Mouse (Mus musculus) spleen, adult 2 months (tissue): ENCODE measurements at regions not wholly inside any gene's neighbourhood (a gene's known extent, or its start where the extent isn't known, plus 50 kb on each side); places are given as distances from the start of the nearest gene placed in this dataset.

Source experiments
- DNase-seq, 2 experiments: peaks; one replicate each; pipeline versions ENCODE4 v3.0.0 to v3.0.0-alpha.2; 2012 to 2021; ENCODE audit warnings: low spot score in 2 of 2, low read depth in 1 of 2
- H3K27ac ChIP-seq: fragments of 200-500 bp; 2 replicates; pipeline ENCODE4 v1.5.1; 2012; ENCODE audit warnings: low read length, inconsistent platforms; ENCODE audit not compliant: insufficient read depth
- H3K27me3 ChIP-seq: fragments of 200-500 bp; 2 replicates; pipeline ENCODE4 v1.6.1; 2012; ENCODE audit warnings: mild to moderate bottlenecking, moderate library complexity, low read length, inconsistent platforms; ENCODE audit not compliant: control insufficient read depth, insufficient read depth
- H3K36me3 ChIP-seq: fragments of 200-500 bp; 2 replicates; pipeline ENCODE4 v1.6.1; 2012; ENCODE audit warnings: mild to moderate bottlenecking, low read length, inconsistent platforms; ENCODE audit not compliant: control insufficient read depth, insufficient read depth
- H3K4me1 ChIP-seq: fragments of 200-500 bp; 2 replicates; pipeline ENCODE4 v1.6.1; 2011; ENCODE audit warnings: inconsistent platforms; ENCODE audit not compliant: control insufficient read depth, insufficient read depth, insufficient read length
- H3K4me3 ChIP-seq: fragments of 200-500 bp; 2 replicates; pipeline ENCODE4 v1.5.1; 2011; ENCODE audit warnings: mild to moderate bottlenecking, inconsistent platforms; ENCODE audit not compliant: insufficient read depth, insufficient read length; ENCODE audit errors: extremely low read depth
- CTCF ChIP-seq: fragments of 200-500 bp; IDR thresholded peaks from 2 replicates; pipeline ENCODE4 v1.5.1; 2011; ENCODE audit warnings: mild to moderate bottlenecking, inconsistent platforms; ENCODE audit not compliant: insufficient read depth, insufficient read length, insufficient replicate concordance; ENCODE audit errors: extremely low read depth
- POLR2A ChIP-seq: fragments of 200-500 bp; IDR thresholded peaks from 2 replicates; pipeline ENCODE4 v1.6.1; 2011; ENCODE audit warnings: low read depth, low read length, inconsistent platforms
- whole genome bisulfite sequencing: fragments of 180-500 bp; shearing (Covaris S2); methylation state at CpG from one replicate; pipeline ENCODE4 v1.1.7; 2018; 5-methylcytosine and 5-hydroxymethylcytosine counted together

DNA sequence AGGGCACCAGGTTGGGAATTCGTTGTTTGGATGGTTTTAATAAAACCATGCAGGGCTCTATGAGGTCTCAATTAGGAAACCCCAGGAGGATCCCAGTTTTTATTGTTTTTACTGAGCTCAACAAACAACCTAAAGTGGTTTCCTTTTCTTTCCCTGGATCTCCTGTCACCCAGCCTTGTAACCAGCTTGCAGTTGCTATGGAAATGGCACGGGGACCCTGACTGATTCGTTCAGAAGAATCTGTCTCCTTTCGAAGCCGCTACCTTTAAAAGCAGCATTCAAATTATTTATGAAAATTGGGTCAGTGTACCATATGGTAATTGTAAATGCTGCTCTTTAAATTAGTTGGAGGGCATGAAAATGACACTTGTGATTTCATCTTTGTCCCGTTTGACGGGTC, 176.5 kb upstream of the Rhobtb1 start:
- H3K4me3 ChIP-seq: no peak overlapping the region
- WGBS: 91% methylated on average over 7 of the region's 7 CpGs
- no peak for DNase-seq
- H3K36me3 ChIP-seq: no peaks in the 10 kb centered on the region
- no peak for TF ChIP-seq POLR2A
- no peaks in the 10 kb centered on the region for H3K27me3 ChIP-seq
- no peak overlapping the region for H3K27ac ChIP-seq
- H3K4me1 ChIP-seq: no peaks in the 10 kb centered on the region

GRCm38 (mm10) chr10:68976443-68977025, 174.7 kb upstream of the Rhobtb1 start:
- H3K27me3 ChIP-seq: no peaks in the 10 kb centered on the region
- no peaks in the 10 kb centered on the region for H3K4me1 ChIP-seq
- DNase-seq: no peak
- no peak overlapping the region for H3K4me3 ChIP-seq
- H3K36me3 ChIP-seq: no peaks in the 10 kb centered on the region
- TF ChIP-seq POLR2A: no peak
- no peak for TF ChIP-seq CTCF
- no peak overlapping the region for H3K27ac ChIP-seq
- WGBS: 86% methylated on average over 10 of the region's 10 CpGs

DNA sequence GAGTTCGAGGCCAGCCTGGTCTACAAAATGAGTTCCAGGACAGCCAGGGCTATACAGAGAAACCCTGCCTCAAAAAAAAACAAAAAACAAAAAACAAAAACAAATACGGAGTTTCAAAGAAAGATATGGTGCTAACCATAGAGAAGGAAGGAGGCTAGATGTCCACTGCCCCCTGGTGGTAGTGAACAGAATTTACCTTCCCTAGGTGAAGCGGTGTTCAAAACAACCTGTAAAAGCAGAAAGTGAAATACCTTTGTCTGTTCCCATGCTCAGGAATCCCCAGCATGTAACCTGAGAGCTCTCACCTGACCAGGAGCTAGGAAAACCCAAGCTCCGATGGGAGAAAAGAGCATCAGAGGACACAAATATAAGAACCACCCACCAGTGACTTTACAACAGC, 173.1 kb upstream of the Rhobtb1 start:
- DNase-seq: no peak

DNA sequence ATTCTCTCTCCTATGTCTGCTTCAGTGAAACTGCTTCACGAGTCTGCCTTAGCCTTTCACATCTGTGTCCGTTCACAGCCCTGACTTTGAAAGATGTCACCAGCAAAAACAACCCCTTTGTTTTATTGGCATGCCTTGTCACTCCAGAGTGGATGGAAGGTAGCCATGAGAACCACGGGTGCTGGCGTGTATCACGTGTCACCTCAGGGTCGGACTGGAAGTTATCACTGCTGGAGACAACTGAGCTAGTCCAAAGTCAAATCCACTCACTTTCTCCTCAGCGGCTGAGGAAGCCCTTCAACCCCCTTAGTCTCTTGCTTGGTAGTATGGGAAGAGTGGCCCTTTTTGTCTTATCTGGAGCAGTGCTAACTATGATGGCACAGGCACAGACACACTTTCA, 171.3 kb upstream of the Rhobtb1 start:
- H3K4me1 ChIP-seq: no peaks in the 10 kb centered on the region
- DNase-seq: no peak
- WGBS: 89% methylated on average over 7 of the region's 7 CpGs
- no peaks in the 10 kb centered on the region for H3K27me3 ChIP-seq
- H3K36me3 ChIP-seq: no peaks in the 10 kb centered on the region
- no peak overlapping the region for H3K4me3 ChIP-seq
- TF ChIP-seq CTCF: no peak
- no peak for TF ChIP-seq POLR2A
- no peak overlapping the region for H3K27ac ChIP-seq

More for the DNA sequence above, 173.1 kb upstream of the Rhobtb1 start:
- H3K4me1 ChIP-seq: no peaks in the 10 kb centered on the region
- H3K27ac ChIP-seq: no peak overlapping the region
- 52% methylated on average over 4 of the region's 4 CpGs for WGBS
- no peaks in the 10 kb centered on the region for H3K36me3 ChIP-seq
- TF ChIP-seq POLR2A (no peak), CTCF (peak; percentile 10; the same call in 1 of the 2 replicates)
- no peak overlapping the region for H3K4me3 ChIP-seq
- H3K27me3 ChIP-seq: no peaks in the 10 kb centered on the region

- no peak overlapping the region for H3K4me3 ChIP-seq
- DNase-seq: no peak
- no peaks in the 10 kb centered on the region for H3K36me3 ChIP-seq
- no peaks in the 10 kb centered on the region for H3K27me3 ChIP-seq
- no peak overlapping the region for H3K27ac ChIP-seq
- H3K4me1 ChIP-seq: no peaks in the 10 kb centered on the region
- 84% methylated on average over 8 of the region's 8 CpGs for WGBS
- no peak for TF ChIP-seq POLR2A
- no peak for TF ChIP-seq CTCF
Observed at GRCm38 (mm10) chr10:68982288-68982687, 168.9 kb upstream of the Rhobtb1 start.

GRCm38 (mm10) chr10:68990584-68990983, 160.7 kb upstream of the Rhobtb1 start:
- Histone ChIP-seq H3K27ac (no peak overlapping the region), H3K4me3 (no peak overlapping the region), H3K36me3 (no peaks in the 10 kb centered on the region), H3K27me3 (no peaks in the 10 kb centered on the region), H3K4me1 (no peaks in the 10 kb centered on the region; the same call in 1 of the 2 replicates)
- 89% methylated on average over 6 of the region's 6 CpGs for WGBS
- DNase-seq: no peak
- no peak for TF ChIP-seq CTCF
- no peak for TF ChIP-seq POLR2A

- TF ChIP-seq CTCF (no peak), POLR2A (no peak)
- Histone ChIP-seq H3K36me3 (no peaks in the 10 kb centered on the region), H3K4me3 (no peak overlapping the region), H3K27ac (no peak overlapping the region), H3K27me3 (no peaks in the 10 kb centered on the region), H3K4me1 (no peaks in the 10 kb centered on the region)
- DNase-seq: no peak
- WGBS: 91% methylated on average over 6 of the region's 6 CpGs
Observed at GRCm38 (mm10) chr10:68999610-69000009, 151.6 kb upstream of the Rhobtb1 start.
